Mouse (Mus musculus) limb, embryonic 14.5 days (tissue): Measurements from ENCODE around the gene Myo1g. TPM values are rescaled to one million over a fixed set of nuclear protein-coding genes. Genes with fewer than 3 reads are reported as not detected.
"Not testable (repeated sequence)": the region's sequence is repeated elsewhere in the genome, so short reads cannot be mapped to it uniquely, and the experiment has no call there.

Experiments used
- ATAC-seq: fragments of 200-750 bp; cut with Nextera tagmentation; 2 replicates; pipeline ENCODE4 v1.8.0; 2017; ENCODE audit warnings: low read depth, moderate number of reproducible peaks, moderate TSS enrichment; ENCODE audit not compliant: low FRiP score
- DNase-seq: peaks from one replicate; pipeline ENCODE4 v3.0.0-alpha.2; 2015; ENCODE audit warnings: low spot score
- H3K27ac ChIP-seq: fragments of 300-500 bp; sonication (generic); replicated peaks from 2 replicates; pipeline ENCODE4 v1.5.1; 2014; ENCODE audit warnings: low read depth, mild to moderate bottlenecking, low read length, moderate library complexity, mixed read lengths
- H3K27me3 ChIP-seq: fragments of 300-500 bp; sonication (generic); 2 replicates; pipeline ENCODE4 v1.6.1; 2014; ENCODE audit warnings: low read length, mixed read lengths; ENCODE audit not compliant: control insufficient read depth, insufficient read depth
- H3K36me3 ChIP-seq: fragments of 300-500 bp; sonication (generic); 2 replicates; pipeline ENCODE4 v1.6.1; 2014; ENCODE audit warnings: mild to moderate bottlenecking, low read length, moderate library complexity, mixed read lengths; ENCODE audit not compliant: control insufficient read depth, insufficient read depth
- H3K4me1 ChIP-seq: fragments of 300-500 bp; sonication (generic); 2 replicates; pipeline ENCODE4 v1.6.1; 2014; ENCODE audit warnings: antibody characterized with exemption, low read length, mixed read lengths; ENCODE audit not compliant: control insufficient read depth, insufficient read depth
- H3K4me2 ChIP-seq: fragments of 300-500 bp; sonication (generic); replicated peaks from 2 replicates; pipeline ENCODE4 v1.6.1; 2014; ENCODE audit warnings: low read depth, mild to moderate bottlenecking, low read length, moderate library complexity; ENCODE audit not compliant: severe bottlenecking
- H3K4me3 ChIP-seq: fragments of 300-500 bp; sonication (generic); replicated peaks from 2 replicates; pipeline ENCODE4 v1.5.1; 2014; ENCODE audit warnings: low read length
- H3K9ac ChIP-seq: fragments of 300-500 bp; sonication (generic); 2 replicates; pipeline ENCODE4 v1.6.1; 2014; ENCODE audit warnings: mild to moderate bottlenecking, low read depth, low read length, moderate library complexity; ENCODE audit not compliant: severe bottlenecking
- H3K9me3 ChIP-seq: fragments of 300-500 bp; sonication (generic); 2 replicates; pipeline ENCODE4 v1.6.1; 2016; ENCODE audit warnings: low read length; ENCODE audit not compliant: control insufficient read depth
- POLR2A ChIP-seq: fragments of 200-500 bp; IDR thresholded peaks from 2 replicates; pipeline ENCODE4 v1.8.0; 2012; ENCODE audit warnings: inconsistent platforms, mild to moderate bottlenecking, moderate library complexity, borderline replicate concordance; ENCODE audit not compliant: insufficient read depth, insufficient read length; ENCODE audit errors: extremely low read depth
- WGBS: fragments of 180-500 bp; shearing (Covaris S2); extraction: QIAGEN DNeasy Blood & Tissue Kit; methylation state at CpG from one replicate; pipeline ENCODE4 v1.1.7; 2014; 5-methylcytosine and 5-hydroxymethylcytosine counted together
- polyA plus RNA-seq, 2 experiments: library from polyadenylated mRNA; depleted of rRNA in 1 of 2; stranded (reverse) in 1 of 2; unstranded in 1 of 2; fragments of >200 nt; fragmentation: Nextera tagmentation in 1 of 2; extraction: Ambion mirVana in 1 of 2; gene quantifications; 2 replicates each; pipeline versions ENCODE4 v1.2.1 to v1.2.3; 2012 to 2014

Gene Myo1g
- polyA plus RNA-seq, 2 experiments, result 3.2 to 3.9 TPM

GRCm38 (mm10) chr11:6529961-6530360, 9.2 kb upstream of the Myo1g start:
- no peaks in the 10 kb centered on the region for H3K9me3 ChIP-seq
- H3K27ac ChIP-seq, result no peak overlapping the region
- no peaks in the 10 kb centered on the region for H3K27me3 ChIP-seq
- H3K9ac ChIP-seq, result no peak overlapping the region
- TF ChIP-seq POLR2A, result no peak
- H3K4me1 ChIP-seq, result 0 out of 2 replicates have a peak, but pooled peaks cover 2% of the 10 kb centered on the region
- 87% methylated on average over 8 of the region's 8 CpGs for WGBS
- no peak overlapping the region for H3K4me3 ChIP-seq
- ATAC-seq, result no peak
- DNase-seq, result no peak
- H3K36me3 ChIP-seq, result peaks cover 17% of the 10 kb centered on the region
- no peak overlapping the region for H3K4me2 ChIP-seq

- Histone ChIP-seq H3K27ac (peak overlapping the region; percentile 84), H3K27me3 (no peaks in the 10 kb centered on the region), H3K36me3 (peaks cover 26% of the 10 kb centered on the region), H3K4me3 (peak overlapping the region; percentile 67), H3K4me1 (0 out of 2 replicates have a peak, but pooled peaks cover 2% of the 10 kb centered on the region), H3K9me3 (no peaks in the 10 kb centered on the region), H3K4me2 (peak overlapping the region; percentile 75), H3K9ac (peak overlapping the region; percentile 77)
- peak; percentile 96 for ATAC-seq
- peak; percentile 76; the same call in 1 of the 2 replicates for TF ChIP-seq POLR2A
- under 1% methylated on average over 51 of the region's 51 CpGs for WGBS
- peak; percentile 97 for DNase-seq
Measured at GRCm38 (mm10) chr11:6528186-6529006, 7.6 kb upstream of the Myo1g start.

- Histone ChIP-seq H3K36me3 (peaks cover 26% of the 10 kb centered on the region), H3K4me3 (peak overlapping the region; percentile 67), H3K4me1 (0 out of 2 replicates have a peak, but pooled peaks cover 2% of the 10 kb centered on the region), H3K27ac (peak overlapping the region; percentile 84; the same call in 1 of the 2 replicates), H3K27me3 (no peaks in the 10 kb centered on the region), H3K9ac (peak overlapping the region; percentile 77), H3K9me3 (no peaks in the 10 kb centered on the region), H3K4me2 (peak overlapping the region; percentile 75)
- no peak for TF ChIP-seq POLR2A
- 12% methylated on average over 10 of the region's 10 CpGs for WGBS
- DNase-seq (no peak), ATAC-seq (no peak; the same call in 1 of the 2 replicates)
Measured at GRCm38 (mm10) chr11:6527256-6528185, 6.8 kb upstream of the Myo1g start.

- H3K27ac ChIP-seq, H3K9ac ChIP-seq, H3K9me3 ChIP-seq, ATAC-seq, DNase-seq, H3K4me1 ChIP-seq, H3K27me3 ChIP-seq: not testable (repeated sequence)
- peak overlapping the region; percentile 67 for H3K4me3 ChIP-seq
- 69% methylated on average over 11 of the region's 16 CpGs for WGBS
- peak overlapping the region; percentile 75 for H3K4me2 ChIP-seq
- H3K36me3 ChIP-seq, result peaks cover 26% of the 10 kb centered on the region
Measured at GRCm38 (mm10) chr11:6526526-6527255, 5.9 kb upstream of the Myo1g start.
